Mouse (Mus musculus) lung, embryonic 16.5 days (tissue): ENCODE measurements around the gene Commd6. TPM values are rescaled to one million over a fixed set of nuclear protein-coding genes. Genes with fewer than 3 reads are reported as not detected.

Experiments
- polyA plus RNA-seq: library from polyadenylated mRNA; unstranded; fragments of >200 nt; fragmentation: Nextera tagmentation; extraction: Ambion mirVana; gene quantifications from 2 replicates; pipeline ENCODE4 v1.2.1, GENCODE M21; 2015

The Commd6 gene
- polyA plus RNA-seq, 1 experiment from 2014 or later, result 91.2 TPM

Other genes starting within 250 kb of the Commd6 start
- gene Tbc1d4, start 31.5 kb downstream of the Commd6 start, polyA plus RNA-seq, result 8.9 and 12.3 TPM in 2 replicates
- 94.6 and 98.5 TPM in 2 replicates for gene Uchl3, start 13.3 kb upstream of the Commd6 start, polyA plus RNA-seq
- gene Gm9922, start 89.1 kb upstream of the Commd6 start, polyA plus RNA-seq, result 0.96 and 2.3 TPM in 2 replicates
- 46.4 and 52.7 TPM in 2 replicates for gene Lmo7, start 89.3 kb upstream of the Commd6 start, polyA plus RNA-seq